24 mouse cellular contexts compared by ENCODE assay signal in genomic region chr3:92215569-92215968, GRCm38 (mm10). TPM values are rescaled to one million over a fixed set of nuclear protein-coding genes. Genes with fewer than 3 reads are reported as not detected.
A peak's percentile ranks its signal among the peaks of the same experiment; 100 is the strongest.
DNase-seq lines count a peak whose midpoint lies in the region; ATAC-seq and TF ChIP-seq lines count a peak whose summit lies in the region.
"Not testable (repeated sequence)": the region's sequence is repeated elsewhere in the genome, so short reads cannot be mapped to it uniquely, and the experiment has no call there.
"Had no signal": no experiment of that assay in that cellular context is flagged by ENCODE, and none has a peak within 500 bp of the region (broad histone marks: within the 10 kb centered on the region; RNA-seq: fewer than 3 reads in every experiment).

Sprr2a1 (plus strand) TSS chr3:92215799.
Sprr2a2 (plus strand) TSS chr3:92215920.

- H3K27me3 ChIP-seq in intestine, embryonic 15.5 days (replicated peaks); intestine, postnatal 0 days (replicated peaks; ENCODE audit: control insufficient read depth, insufficient read depth, low read length); midbrain, embryonic 11.5 days (ENCODE audit: control insufficient read depth, insufficient read depth, low read length); small intestine, adult 2 months (ENCODE audit: control insufficient read depth, insufficient read depth, low read length); stomach, embryonic 15.5 days (replicated peaks); stomach, postnatal 0 days (ENCODE audit: control insufficient read depth, insufficient read depth, low read length): not testable (repeated sequence)

- H3K36me3 ChIP-seq in intestine, embryonic 15.5 days; intestine, postnatal 0 days (ENCODE audit: control insufficient read depth, insufficient read depth); midbrain, embryonic 11.5 days (ENCODE audit: control insufficient read depth, insufficient read depth, low read length); small intestine, adult 2 months (ENCODE audit: control insufficient read depth, insufficient read depth, low read length); stomach, embryonic 15.5 days; stomach, postnatal 0 days (ENCODE audit: control insufficient read depth, insufficient read depth, low read length): not testable (repeated sequence)

- TF ChIP-seq EP300 in stomach, postnatal 0 days (optimal IDR thresholded peaks at IDR 0.05): not testable (repeated sequence)

- H3K4me3 ChIP-seq in intestine, embryonic 15.5 days (replicated peaks); intestine, postnatal 0 days (ENCODE audit: low read depth, low read length); midbrain, embryonic 11.5 days (ENCODE audit: low read depth, low read length); small intestine, adult 2 months (ENCODE audit: low read depth, low read length); stomach, embryonic 15.5 days (replicated peaks); stomach, postnatal 0 days (ENCODE audit: low read depth, low read length): not testable (repeated sequence)

- ATAC-seq in cerebellum, adult (ENCODE audit: insufficient number of reproducible peaks, low FRiP score, low TSS enrichment): peak; percentile 18; the same call in 1 of the 2 replicates
- peak; percentile 30 to 53; a peak in 3 of 4 replicates for ATAC-seq in hematopoietic stem cell, adult 5-6 weeks (replicated peaks in 1 of 2; ENCODE audit: insufficient read depth in 1 of 2, low FRiP score in 2 of 2, low TSS enrichment in 1 of 2, low read depth in 1 of 2, poor library complexity in 2 of 2, severe bottlenecking in 2 of 2)
- ATAC-seq in intestine, embryonic 15.5 days: peak; percentile 62
- ATAC-seq in intestine, postnatal 0 days: peak; percentile 34
- 0 out of 2 replicates have a peak, but pooled peaks have one; percentile 34 for ATAC-seq in midbrain, embryonic 11.5 days (ENCODE audit: low FRiP score)
- peak; percentile 33; the same call in 1 of the 2 replicates for ATAC-seq in stomach, embryonic 15.5 days (ENCODE audit: insufficient read depth, low FRiP score, low read depth)
- peak; percentile 77 for ATAC-seq in stomach, postnatal 0 days (ENCODE audit: low FRiP score, low TSS enrichment)

- WGBS in intestine, embryonic 15.5 days: no CpG with 5 or more reads among the region's 2 CpGs
- WGBS in intestine, postnatal 0 days: no CpG with 5 or more reads among the region's 2 CpGs
- WGBS in midbrain, embryonic 11.5 days: no CpG with 5 or more reads among the region's 2 CpGs
- no CpG with 5 or more reads among the region's 2 CpGs for WGBS in small intestine, adult 2 months
- WGBS in stomach, embryonic 15.5 days: no CpG with 5 or more reads among the region's 2 CpGs
- WGBS in stomach, postnatal 0 days: no CpG with 5 or more reads among the region's 2 CpGs

- H3K9ac ChIP-seq in intestine, embryonic 15.5 days; intestine, postnatal 0 days (ENCODE audit: low read depth, low read length); midbrain, embryonic 11.5 days (ENCODE audit: low read length); stomach, embryonic 15.5 days; stomach, postnatal 0 days (ENCODE audit: low read length): not testable (repeated sequence)

- H3K4me1 ChIP-seq in intestine, embryonic 15.5 days (replicated peaks); intestine, postnatal 0 days (replicated peaks; ENCODE audit: control insufficient read depth, insufficient read depth, low read length); midbrain, embryonic 11.5 days (ENCODE audit: control insufficient read depth, insufficient read depth, low read length); small intestine, adult 2 months (ENCODE audit: control insufficient read depth, insufficient read depth, insufficient read length, low read length); stomach, embryonic 15.5 days; stomach, postnatal 0 days (replicated peaks; ENCODE audit: control insufficient read depth, insufficient read depth): not testable (repeated sequence)

- not testable (repeated sequence) for H3K9me3 ChIP-seq in intestine, embryonic 15.5 days; intestine, postnatal 0 days (ENCODE audit: control insufficient read depth); midbrain, embryonic 11.5 days (ENCODE audit: control insufficient read depth, low read length); stomach, embryonic 15.5 days; stomach, postnatal 0 days (ENCODE audit: control insufficient read depth, low read length)

- not testable (repeated sequence) for TF ChIP-seq POLR2A in small intestine, adult 2 months (IDR thresholded peaks at IDR 0.05; ENCODE audit: low read depth, low read length)

- not testable (repeated sequence) for H3K4me2 ChIP-seq in intestine, embryonic 15.5 days (replicated peaks); intestine, postnatal 0 days (replicated peaks; ENCODE audit: low read depth); midbrain, embryonic 11.5 days; stomach, embryonic 15.5 days; stomach, postnatal 0 days (replicated peaks; ENCODE audit: low read depth)

- DNase-seq in midbrain, embryonic 11.5 days (ENCODE audit: low spot score, missing footprints); stomach, postnatal 0 days (ENCODE audit: low spot score): not testable (repeated sequence)

- not testable (repeated sequence) for H3K27ac ChIP-seq in intestine, embryonic 15.5 days; intestine, postnatal 0 days (ENCODE audit: low read depth, low read length); midbrain, embryonic 11.5 days (ENCODE audit: low read depth, low read length); small intestine, adult 2 months (ENCODE audit: insufficient read depth, low read depth, low read length); stomach, embryonic 15.5 days; stomach, postnatal 0 days (replicated peaks)

- not testable (repeated sequence) for TF ChIP-seq CTCF in intestine, postnatal 0 days (IDR thresholded peaks at IDR 0.05; ENCODE audit: low read depth); small intestine, adult 2 months (IDR thresholded peaks at IDR 0.05; ENCODE audit: extremely low read depth, insufficient read length, insufficient replicate concordance, low read depth, low read length); stomach, postnatal 0 days (IDR thresholded peaks at IDR 0.05; ENCODE audit: low read depth)

RNA-seq across cellular contexts. Expression of gene Sprr2a1, which starts in this region (rescaled TPM):
- not detected in 2 replicates for total RNA-seq in hematopoietic stem cell, adult 5-6 weeks (2017)
- polyA plus RNA-seq in intestine, embryonic 15.5 days (2015; fragmentation: Nextera tagmentation; extraction: Ambion mirVana): 2.0 and 2.5 TPM in 2 replicates
- 13.2 and 13.6 TPM in 2 replicates for polyA plus RNA-seq in intestine, postnatal 0 days (2015; fragmentation: Nextera tagmentation; extraction: Ambion mirVana)
- not detected in 2 replicates for polyA plus RNA-seq in midbrain, embryonic 11.5 days (2014; fragmentation: Nextera tagmentation; extraction: Ambion mirVana)
- 62.1 and 77.3 TPM in 2 replicates for polyA plus RNA-seq in small intestine, adult 2 months (2012; rRNA removed)
- 9.5 and 12.7 TPM in 2 replicates for polyA plus RNA-seq in stomach, embryonic 15.5 days (2015; fragmentation: Nextera tagmentation; extraction: Ambion mirVana)
- polyA plus RNA-seq in stomach, postnatal 0 days (2015; fragmentation: Nextera tagmentation; extraction: Ambion mirVana): 181 and 190 TPM in 2 replicates
- total RNA-seq: adrenal gland, adult 18-20 months; adrenal gland, adult 8-10 months; adrenal gland, postnatal 14 days; adrenal gland, postnatal 36 days; CH12.LX; G1E had no signal
- polyA plus RNA-seq: activated CD4-positive, CD25-positive, alpha-beta regulatory T cell, adult 4 months; CD4-positive, CD25-positive, alpha-beta regulatory T cell, adult 4 months; cortical plate, adult 2 months; embryonic facial prominence, embryonic 10.5 days; embryonic facial prominence, embryonic 12.5 days; embryonic facial prominence, embryonic 14.5 days; forebrain, embryonic 11.5 days; forebrain, embryonic 13.5 days; forebrain, embryonic 15.5 days; G1E; Patski had no signal

RNA-seq across cellular contexts. Expression of gene Sprr2a2, which starts in this region (rescaled TPM):
- 0.44 TPM in 1 of 2 replicates, not detected in the other for total RNA-seq in hematopoietic stem cell, adult 5-6 weeks (2017)
- polyA plus RNA-seq in intestine, embryonic 15.5 days (2015; fragmentation: Nextera tagmentation; extraction: Ambion mirVana): 82.8 and 107 TPM in 2 replicates
- 810 and 957 TPM in 2 replicates for polyA plus RNA-seq in intestine, postnatal 0 days (2015; fragmentation: Nextera tagmentation; extraction: Ambion mirVana)
- polyA plus RNA-seq in midbrain, embryonic 11.5 days (2014; fragmentation: Nextera tagmentation; extraction: Ambion mirVana): not detected in 2 replicates
- 35,085 and 54,275 TPM in 2 replicates for polyA plus RNA-seq in small intestine, adult 2 months (2012; rRNA removed)
- polyA plus RNA-seq in stomach, embryonic 15.5 days (2015; fragmentation: Nextera tagmentation; extraction: Ambion mirVana): 541 and 1,085 TPM in 2 replicates
- 13,620 and 14,516 TPM in 2 replicates for polyA plus RNA-seq in stomach, postnatal 0 days (2015; fragmentation: Nextera tagmentation; extraction: Ambion mirVana)
- total RNA-seq: adrenal gland, adult 18-20 months; adrenal gland, adult 8-10 months; adrenal gland, postnatal 14 days; adrenal gland, postnatal 36 days; CH12.LX had no signal
- polyA plus RNA-seq: activated CD4-positive, CD25-positive, alpha-beta regulatory T cell, adult 4 months; CD4-positive, CD25-positive, alpha-beta regulatory T cell, adult 4 months; embryonic facial prominence, embryonic 10.5 days; embryonic facial prominence, embryonic 12.5 days; forebrain, embryonic 11.5 days; forebrain, embryonic 13.5 days; forebrain, embryonic 15.5 days; G1E had no signal

Comparison
In these comparisons a context has a peak if more than half of its experiments do, and no peak if none do; other contexts are left out.
1. RNA of gene Sprr2a2 (polyA plus RNA-seq): 35,085 to 54,275 TPM in small intestine, adult 2 months, 13,620 to 14,516 TPM in stomach, postnatal 0 days, 541 to 1,085 TPM in stomach, embryonic 15.5 days, 810 to 957 TPM in intestine, postnatal 0 days and 82.8 to 107 TPM in intestine, embryonic 15.5 days; not detected in midbrain, embryonic 11.5 days; every median in the first group is over 10 times any median in the second.
2. RNA of gene Sprr2a2 (polyA plus RNA-seq): 35,085 to 54,275 TPM in small intestine, adult 2 months and 13,620 to 14,516 TPM in stomach, postnatal 0 days; 541 to 1,085 TPM in stomach, embryonic 15.5 days, 810 to 957 TPM in intestine, postnatal 0 days and 82.8 to 107 TPM in intestine, embryonic 15.5 days; every median in the first group is over 10 times any median in the second.
3. Peak in ATAC-seq in hematopoietic stem cell, adult 5-6 weeks; RNA of the genes that start here not detected or under 1 TPM.
4. Peak in ATAC-seq in midbrain, embryonic 11.5 days; RNA of the genes that start here not detected or under 1 TPM.
5. ATAC-seq: peak in every context shown above with its lines; median percentile 77 in stomach, postnatal 0 days; 62 in intestine, embryonic 15.5 days; 42 in hematopoietic stem cell, adult 5-6 weeks; 34 in intestine, postnatal 0 days; 34 in midbrain, embryonic 11.5 days; 33 in stomach, embryonic 15.5 days; 18 in cerebellum, adult.